8 mouse cellular contexts compared by ENCODE assay signal in genomic region chr5:145203936-145204691, GRCm38 (mm10). TPM values are rescaled to one million over a fixed set of nuclear protein-coding genes. Genes with fewer than 3 reads are reported as not detected.
DNase-seq lines count a peak whose midpoint lies in the region; ATAC-seq lines count a peak whose summit lies in the region.

Gene Zkscan5 (plus strand): TSS chr5:145204562.

- DNase-seq in adipocyte (ENCODE audit: low spot score), result peak; percentile 99
- DNase-seq in embryo, embryonic 10 days (ENCODE audit: low spot score), result peak; percentile 97
- peak; percentile 97 for DNase-seq in gastrocnemius, postnatal 10 days
- DNase-seq in induced T-regulatory cell, adult 2 months (ENCODE audit: low read depth), result peak; percentile 97
- peak; percentile 99 for DNase-seq in left cerebral cortex, adult 9 months (ENCODE audit: low spot score in 2 of 2)
- DNase-seq in right cerebral cortex, postnatal 14 days, result peak; percentile 98
- peak; percentile 94 to 98 for DNase-seq in urinary bladder, postnatal 36 days (ENCODE audit: low spot score in 2 of 2)

- ATAC-seq in megakaryocyte progenitor cell, adult 5-6 weeks (replicated peaks; ENCODE audit: poor library complexity), result peak; percentile 77

RNA-seq across cellular contexts. Expression of gene Zkscan5, which starts in this region (rescaled TPM):
- total RNA-seq in gastrocnemius, postnatal 10 days (2021), result 1 to 10 TPM; 7.7 to 9.9 TPM
- 4.6 and 5.2 TPM in 2 replicates for total RNA-seq in megakaryocyte progenitor cell, adult 5-6 weeks (2015)
- total RNA-seq in megakaryocyte progenitor cell, adult 5-6 weeks (2017), result 5.7 and 7.6 TPM in 2 replicates

Comparison
In these comparisons a context has a peak if more than half of its experiments do, and no peak if none do; other contexts are left out.
1. Peak in every context shown above with its lines: DNase-seq and ATAC-seq.